Mouse (Mus musculus): ENCODE results near the gene Fam8a1.

DNA sequence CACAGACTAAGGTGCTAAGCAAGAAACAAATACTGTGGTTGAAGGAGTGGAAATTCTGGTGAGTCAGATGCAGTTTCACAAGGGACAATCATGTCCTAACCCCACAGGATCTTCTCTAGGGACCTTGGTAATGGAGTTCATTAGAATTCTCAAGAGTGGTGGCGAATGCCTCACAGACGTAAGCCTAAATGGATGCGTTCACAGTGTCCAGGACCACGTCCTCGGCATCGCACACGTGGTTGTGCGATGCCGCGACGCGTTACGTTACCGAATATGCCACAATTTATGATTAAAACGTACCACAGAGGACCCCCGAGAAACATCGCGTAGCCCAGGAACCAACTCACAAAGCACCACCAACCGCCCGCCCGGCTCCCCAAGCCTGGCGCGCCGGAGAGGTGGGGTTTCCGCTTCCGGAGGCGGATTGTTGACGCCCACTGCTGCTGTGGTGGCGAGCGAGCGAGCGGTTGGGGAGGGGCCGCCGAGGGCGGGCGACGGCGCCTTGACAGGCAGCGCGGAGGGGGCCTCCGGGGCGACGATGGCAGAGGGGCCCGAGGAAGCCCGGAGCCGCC lies at the start of gene Fam8a1:
- no peak for TF ChIP-seq CTCF (IDR thresholded peaks at IDR 0.05; ENCODE audit: insufficient read depth, low read length)
- TF ChIP-seq POLR2A (IDR thresholded peaks at IDR 0.05; ENCODE audit: borderline replicate concordance, extremely low read depth, low read depth, low read length): peak; percentile 63; the same call in 1 of the 2 replicates
